Mouse (Mus musculus): ENCODE data around the gene Tmem119.

Tmem119 gene

DNA sequence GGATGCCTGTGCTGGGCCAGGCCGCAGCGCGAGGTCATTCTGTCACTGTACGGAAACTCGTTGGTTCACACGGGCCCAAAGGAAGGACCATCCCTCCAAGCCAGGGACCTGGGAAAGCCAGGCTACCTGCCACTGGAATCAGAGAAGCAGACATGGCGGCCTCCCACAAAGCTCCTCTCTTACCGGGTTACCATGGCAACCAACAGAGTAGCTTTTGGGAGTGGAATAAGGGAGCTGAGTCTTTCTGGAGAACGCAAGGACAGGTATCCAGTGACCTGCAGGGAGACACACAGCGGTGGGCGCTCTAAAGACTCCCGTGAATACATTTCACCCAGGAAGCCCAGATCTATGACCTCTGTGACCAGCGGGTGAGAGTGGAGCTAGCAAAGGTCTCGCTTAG, 18.3 kb upstream of the Tmem119 start:
- no peak for DNase-seq (ENCODE audit: low read depth)

DNA sequence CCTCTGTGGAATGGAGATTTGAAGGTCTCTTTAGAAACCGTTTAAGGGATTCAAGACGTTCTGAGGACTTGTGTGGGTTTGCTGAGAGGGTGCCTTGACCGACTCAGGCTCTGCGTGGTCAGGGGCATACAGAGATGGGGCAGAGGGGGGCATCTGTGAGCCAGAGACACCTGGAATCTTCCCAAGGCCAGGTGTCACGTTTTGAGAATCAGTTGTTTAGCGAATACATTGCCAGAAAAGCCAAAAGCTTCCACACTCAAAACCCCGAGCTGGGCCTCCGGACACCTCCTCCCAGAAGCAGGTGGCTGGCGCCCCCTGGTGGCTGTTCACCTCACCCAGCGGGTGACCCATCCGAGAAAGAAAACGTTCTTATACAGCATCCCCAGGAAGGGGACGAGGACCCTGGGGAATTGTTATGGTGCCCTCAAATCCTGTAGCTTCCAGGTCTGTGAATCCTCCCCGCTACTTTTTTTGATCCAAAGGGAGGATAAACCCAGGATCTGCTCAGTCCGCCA, 15.4 kb upstream of the Tmem119 start:
- peak; percentile 89 for DNase-seq (ENCODE audit: low read depth)

DNA sequence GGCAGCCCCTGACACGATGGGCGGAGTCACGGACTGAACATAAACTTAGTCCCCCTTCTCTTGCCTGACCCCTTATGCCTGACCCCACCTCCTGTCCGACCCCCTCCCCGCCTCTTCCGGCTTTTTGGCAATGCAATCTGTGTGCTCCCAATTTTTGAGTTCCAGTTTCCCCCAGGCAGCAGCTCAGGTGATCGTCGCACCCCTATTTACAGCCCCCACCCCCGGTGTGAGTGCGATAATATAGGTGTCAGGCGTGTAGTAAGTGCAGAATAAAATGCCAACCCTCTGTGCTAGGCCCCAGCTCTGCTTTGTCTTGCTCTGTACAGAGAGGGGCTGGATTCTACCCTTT, 14.7 kb upstream of the Tmem119 start:
- DNase-seq (ENCODE audit: low read depth): no peak

DNA sequence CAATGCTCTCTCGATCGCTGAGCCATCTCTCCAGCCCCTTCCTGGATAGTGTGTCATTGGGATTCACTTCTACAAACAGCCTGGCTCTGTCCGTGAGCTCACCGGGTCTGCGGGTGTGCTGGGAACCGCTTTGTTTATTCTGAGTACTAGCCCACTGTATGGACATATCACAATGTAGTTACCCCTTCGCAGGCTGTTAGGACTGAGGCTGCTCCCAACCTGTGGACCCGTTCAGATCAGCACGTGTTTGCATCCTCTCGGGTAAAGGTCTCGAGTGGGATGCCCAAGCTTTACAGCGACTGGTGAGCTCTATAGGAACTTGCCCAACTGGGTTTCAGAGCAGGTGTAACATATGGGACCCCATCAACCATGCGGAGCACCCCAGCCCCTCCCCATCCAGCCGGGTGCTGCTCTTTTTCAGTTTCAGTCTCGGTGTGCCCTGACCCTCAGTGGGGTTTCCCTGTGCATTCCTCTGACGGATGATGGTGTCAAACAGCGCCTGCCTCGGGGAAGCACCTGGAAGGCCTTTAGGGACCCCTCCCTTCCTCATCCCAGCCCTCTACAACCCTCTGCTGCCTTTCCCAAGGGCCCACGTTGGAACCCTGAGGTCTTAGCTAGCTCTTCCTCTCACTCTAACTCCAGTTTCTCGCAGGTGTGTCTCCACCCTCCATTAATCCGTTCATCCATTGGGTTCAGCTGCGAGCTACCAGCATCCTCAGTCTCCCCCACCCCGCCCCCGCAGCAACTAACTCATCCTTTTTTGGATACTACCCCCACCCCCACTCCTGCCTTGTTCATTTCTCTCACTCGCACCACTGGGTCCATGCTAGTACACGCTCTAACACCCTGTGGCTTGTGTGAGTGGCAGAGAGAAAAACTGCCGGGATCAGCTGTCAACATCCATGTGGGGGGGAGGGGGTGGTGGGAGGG, 14.1 kb upstream of the Tmem119 start:
- peak; percentile 40 for DNase-seq (ENCODE audit: low read depth)

DNA sequence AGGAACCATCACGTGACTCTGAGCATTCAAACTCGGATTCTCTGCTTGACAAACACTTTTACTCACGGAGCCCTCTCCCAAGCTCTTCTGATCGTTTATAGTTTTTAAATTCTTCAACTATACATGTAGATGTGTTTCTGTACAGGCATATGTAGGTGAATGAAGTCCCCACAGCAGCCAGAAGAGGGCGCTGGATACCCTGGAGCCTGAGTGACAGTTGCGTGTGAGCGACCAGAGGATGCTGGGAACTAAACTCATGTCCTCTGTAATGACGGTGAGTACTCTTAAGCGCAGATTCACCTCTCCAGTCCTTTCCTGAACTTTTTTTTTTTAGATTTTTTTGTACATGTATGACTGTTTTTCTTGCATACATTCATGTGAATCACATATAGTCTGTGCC, 13.3 kb upstream of the Tmem119 start:
- peak; percentile 68 for DNase-seq (ENCODE audit: low read depth)

DNA sequence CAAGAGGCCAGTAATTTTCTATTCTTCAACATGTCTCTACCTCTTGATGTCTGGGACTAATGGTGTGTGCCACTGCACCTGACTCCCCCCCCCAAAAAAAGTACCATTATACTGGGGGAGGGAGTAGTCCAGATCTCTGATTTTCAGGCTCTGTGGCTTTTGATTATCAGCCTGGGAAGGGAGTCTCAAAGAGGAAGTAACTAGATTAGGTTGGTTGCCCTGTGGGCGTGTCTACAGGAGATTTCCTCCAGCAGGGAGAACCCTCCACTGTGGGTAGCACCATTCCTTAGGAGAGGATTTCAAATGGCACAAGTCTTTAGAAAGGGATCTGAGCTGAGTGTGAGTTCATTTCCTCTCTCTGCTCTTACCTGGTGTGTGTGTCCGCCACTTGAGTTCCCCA, 12.3 kb upstream of the Tmem119 start:
- DNase-seq (ENCODE audit: low read depth): peak; percentile 16

DNA sequence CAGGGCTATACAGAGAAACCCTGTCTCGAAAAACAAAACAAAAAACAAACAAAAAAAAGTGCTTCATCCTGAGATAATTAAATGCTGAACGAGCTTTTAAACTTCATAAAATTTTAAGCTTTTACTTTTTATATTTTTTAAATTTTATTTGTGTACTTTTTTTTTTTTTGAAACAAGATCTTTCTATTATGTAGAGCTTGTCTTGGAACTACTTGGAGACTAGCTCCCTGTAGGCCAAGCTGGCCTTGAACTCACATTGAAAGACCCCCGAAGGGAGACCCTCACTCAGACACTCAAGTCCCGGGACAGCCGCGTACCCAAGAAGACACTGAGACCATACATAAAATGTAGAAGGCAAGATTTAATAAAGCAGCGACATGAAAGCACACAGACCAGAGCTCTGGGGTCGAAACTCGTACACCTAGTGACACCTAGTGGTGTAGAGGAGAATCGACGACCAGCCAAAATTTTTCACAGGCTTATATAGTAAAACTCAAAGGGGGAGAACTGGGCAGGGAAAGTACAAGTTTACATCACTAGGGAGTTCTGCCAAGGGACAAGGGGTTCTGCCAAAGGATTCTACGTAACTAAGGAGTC, 11.6 kb upstream of the Tmem119 start:
- DNase-seq (ENCODE audit: low read depth): peak; percentile 53

DNA sequence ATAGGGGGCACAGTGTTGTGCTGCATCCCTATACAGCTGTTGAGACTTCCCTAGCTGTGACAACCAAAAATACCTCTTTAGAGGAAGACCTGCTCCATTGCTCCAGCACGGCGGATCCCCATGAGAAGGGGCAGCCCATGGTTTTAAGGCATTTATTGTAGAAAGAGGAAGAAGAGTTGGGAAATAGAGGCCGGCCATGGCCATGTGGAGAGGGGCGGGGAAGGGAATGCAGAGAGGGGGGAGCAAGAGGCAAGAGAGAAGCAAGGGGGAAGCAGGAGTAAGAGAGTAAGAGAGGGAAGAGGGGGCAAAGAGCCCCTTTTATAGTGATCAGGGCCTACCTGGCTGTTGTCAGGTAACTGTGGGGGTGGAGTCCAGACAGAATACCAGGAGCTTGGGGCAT, 9.8 kb upstream of the Tmem119 start:
- DNase-seq (ENCODE audit: low read depth): no peak

DNA sequence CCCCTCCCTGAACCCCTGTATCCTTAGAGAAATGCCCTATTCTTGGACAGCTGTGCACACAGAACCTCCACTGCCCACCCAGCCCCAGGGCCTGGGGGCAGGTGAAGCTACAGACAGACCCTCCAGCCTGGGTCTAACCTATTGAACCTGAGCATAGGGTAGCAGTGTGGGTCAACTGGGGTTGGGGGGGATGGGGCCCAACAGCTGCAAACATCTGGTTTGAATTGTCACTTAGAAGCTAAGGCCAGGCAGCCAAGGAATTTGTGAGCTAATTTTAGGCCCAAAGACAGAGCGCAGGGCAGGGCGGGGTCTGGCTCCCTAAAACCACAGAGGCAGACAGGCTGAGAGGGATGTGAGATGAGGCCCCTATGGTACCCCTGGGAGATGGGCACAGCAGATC, 7.9 kb upstream of the Tmem119 start:
- no peak for DNase-seq (ENCODE audit: low read depth)

DNA sequence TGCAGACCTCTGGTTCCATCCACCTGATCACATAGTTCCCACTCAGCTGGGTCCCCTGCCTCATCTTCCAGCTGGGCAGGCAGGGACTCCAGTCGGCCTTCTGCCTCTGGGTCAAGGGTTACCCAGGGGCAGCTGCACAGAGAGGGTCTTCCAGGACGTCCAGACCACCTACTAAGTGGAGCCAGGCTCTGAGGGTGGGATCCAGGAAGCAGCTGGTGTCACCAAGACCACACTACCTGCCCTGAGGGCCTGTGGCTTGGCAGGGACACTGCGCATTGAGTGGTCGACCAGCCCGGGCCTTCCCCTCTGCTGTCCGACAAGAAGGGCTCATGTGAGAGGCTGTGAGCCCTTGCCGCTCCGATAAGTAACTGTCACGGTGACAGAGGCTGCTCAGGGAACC, 7.4 kb upstream of the Tmem119 start:
- no peak for DNase-seq (ENCODE audit: low read depth)

DNA sequence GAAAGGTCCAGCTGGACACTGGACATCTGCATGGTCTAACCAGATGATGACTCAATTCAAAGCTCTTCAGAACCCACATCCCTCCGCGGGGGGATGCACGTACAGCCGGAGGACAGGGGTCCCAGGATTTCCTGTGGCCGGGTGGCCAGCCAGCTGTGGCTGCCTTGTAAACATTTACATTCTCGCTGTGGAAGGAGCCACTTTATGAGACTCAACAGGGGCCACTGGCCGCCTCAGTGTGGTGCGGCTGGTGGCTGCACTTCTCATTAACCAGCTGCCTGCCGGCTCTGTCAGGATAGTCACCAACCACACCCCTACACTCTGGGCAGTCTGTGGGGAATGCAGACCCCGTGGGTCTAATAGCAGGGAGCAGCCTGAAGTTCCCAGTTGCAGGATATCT, 6.1 kb upstream of the Tmem119 start:
- no peak for DNase-seq (ENCODE audit: low read depth)

DNA sequence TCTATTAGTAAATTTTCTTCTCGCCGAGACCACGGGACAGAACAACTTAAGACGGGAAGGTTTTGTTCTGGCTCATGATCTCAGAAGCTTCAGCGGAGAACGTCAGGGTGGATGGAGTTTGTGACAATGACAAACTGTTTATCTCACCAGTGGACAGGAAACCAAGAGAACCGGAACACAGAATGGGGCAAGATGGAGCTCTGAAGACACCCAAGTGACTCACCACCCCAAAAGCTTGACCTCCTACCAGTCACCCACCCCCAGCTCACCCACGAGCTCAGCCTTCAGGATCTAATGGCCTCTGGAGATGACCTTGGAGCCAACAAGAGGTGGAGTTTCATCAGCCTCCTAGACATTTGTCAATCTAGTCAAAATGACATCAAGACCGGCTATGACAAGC, 5.0 kb upstream of the Tmem119 start:
- DNase-seq (ENCODE audit: low read depth): no peak

DNA sequence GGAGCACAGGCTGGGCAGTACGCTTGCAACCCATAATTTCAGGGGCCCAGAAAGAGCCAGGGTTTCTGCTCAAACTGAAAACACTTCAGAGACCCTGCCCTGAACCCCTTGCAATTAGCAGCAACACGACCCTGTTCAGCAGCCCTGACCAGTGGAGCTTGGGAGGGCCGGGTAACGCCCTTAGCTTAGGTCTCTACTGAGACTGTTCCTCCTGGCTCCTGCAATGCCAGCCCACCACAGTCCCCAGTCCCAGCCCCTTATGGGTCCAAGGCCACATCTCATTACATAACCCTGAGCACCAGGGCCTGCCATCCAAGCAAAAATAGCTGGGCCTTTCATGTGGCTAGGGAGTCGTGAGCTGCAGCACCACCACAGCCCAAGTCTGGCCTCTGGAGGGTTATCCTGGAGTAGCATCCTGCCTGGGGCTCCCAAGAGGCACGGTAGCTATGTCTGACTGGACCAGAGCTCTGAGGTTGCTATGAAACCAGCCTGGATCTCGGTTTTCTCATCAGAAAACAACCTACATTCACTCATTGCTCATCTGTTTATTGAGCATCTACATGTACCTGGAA, 4.2 kb upstream of the Tmem119 start:
- no peak for DNase-seq (ENCODE audit: low read depth)

DNA sequence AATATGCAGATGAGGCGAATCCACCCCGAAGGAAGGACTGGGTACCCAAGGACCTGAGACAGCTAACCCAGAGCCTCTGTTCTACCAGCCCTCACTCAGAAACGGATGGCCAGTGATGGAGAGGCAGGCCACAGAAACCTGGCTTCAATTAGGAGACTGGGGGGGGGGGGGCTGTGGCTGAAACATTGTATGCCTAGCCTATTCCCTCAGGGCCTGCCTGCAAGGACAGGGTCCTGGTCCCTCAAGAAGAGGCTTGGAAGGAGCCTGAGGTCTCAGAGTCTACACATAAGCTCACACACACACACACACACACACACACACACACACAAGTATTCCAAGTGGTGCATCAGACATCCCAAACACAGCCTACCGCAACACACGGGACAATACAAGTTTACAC, 625 bp downstream of the Tmem119 start:
- no peak for DNase-seq (ENCODE audit: low read depth)

DNA sequence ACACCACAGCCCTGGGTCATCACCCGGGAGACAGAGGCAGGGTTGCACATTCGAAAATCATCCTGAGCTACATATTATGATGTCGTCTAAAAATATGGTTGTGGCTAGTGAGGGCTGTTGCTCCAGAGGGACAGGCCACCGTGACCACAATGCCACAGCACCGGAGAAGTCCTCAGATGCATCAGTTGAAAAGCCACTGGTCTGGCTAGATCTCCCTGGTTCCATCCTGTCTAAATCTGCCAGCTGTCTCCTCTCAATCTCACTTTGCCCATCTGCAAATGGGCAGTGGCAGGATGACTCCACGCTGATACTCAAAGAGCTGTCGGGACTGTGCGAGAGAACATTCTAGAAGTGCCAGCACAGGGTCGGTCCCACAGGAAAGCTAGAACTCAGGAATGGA, 1.8 kb downstream of the Tmem119 start:
- no peak for DNase-seq (ENCODE audit: low read depth)

DNA sequence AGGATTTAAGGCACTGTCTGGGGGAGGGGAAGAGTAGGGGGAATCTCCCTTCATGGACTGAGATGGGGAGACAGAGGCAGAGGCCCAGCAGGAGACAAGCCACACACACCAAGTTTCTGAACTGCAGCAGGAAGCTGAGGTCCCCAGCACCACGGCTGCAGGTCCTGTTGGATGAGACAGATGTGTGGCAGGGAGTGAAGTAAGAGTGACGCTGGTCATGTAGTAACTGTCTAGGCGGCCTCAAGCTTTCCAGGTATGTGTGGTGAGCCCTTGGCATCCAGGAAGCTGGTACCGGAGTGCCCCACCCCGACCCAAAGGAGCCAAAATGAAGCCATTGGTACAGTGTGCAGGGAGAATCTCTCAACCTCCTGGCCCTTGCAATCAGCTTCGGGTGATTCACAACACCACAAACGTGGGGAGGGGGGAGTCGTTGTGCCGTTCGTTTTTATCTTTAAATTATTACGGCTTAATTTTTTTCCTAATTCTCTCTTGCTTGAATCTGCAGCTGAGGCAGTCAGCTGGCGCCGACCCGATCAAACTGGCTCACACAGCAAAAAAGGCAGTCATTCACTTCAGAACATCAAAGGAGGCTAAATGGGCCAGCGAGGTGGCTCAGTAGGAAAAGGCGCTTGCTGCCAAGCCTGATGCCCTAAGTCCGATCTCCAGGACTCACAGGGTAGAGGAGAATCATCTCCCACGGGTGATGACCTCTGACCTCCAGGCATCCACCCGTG, 3.0 kb downstream of the Tmem119 start:
- DNase-seq (ENCODE audit: low read depth): no peak

DNA sequence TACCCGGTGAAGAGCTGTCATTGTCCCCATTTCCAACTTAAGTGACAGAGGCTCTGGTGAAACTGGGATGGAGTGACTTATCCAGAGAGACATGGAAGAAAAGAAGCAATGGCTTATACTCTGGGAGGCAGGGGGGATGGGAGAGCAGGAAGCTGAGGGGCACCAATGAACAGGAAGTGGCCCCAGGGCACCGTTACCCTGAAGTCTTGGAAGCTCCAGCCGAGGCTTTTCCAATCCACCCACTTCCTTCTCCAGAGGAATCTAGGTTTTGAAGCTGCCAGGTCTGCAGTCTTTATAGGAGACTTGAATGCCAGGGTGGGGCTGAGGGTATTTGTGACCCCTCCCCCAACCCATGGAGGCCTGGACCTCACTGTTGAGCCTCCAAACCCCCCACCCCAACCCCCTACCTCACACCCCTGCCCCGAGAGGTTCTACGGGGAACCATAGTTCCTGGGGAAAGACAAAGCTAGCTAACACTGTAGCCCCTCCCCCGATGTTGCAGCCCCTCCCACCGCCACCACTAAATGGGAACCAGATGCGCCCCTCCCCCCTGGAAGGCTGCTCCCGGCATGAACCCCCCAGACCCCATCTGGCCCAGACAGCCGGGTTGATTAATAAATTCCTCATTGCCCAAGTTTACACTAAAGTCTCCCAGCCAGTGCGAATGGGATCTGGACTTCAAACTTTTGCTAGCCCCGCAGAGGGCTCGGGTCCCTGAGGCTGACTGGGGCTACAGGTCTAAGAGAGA, 3.7 kb downstream of the Tmem119 start:
- no peak for DNase-seq (ENCODE audit: low read depth)

DNA sequence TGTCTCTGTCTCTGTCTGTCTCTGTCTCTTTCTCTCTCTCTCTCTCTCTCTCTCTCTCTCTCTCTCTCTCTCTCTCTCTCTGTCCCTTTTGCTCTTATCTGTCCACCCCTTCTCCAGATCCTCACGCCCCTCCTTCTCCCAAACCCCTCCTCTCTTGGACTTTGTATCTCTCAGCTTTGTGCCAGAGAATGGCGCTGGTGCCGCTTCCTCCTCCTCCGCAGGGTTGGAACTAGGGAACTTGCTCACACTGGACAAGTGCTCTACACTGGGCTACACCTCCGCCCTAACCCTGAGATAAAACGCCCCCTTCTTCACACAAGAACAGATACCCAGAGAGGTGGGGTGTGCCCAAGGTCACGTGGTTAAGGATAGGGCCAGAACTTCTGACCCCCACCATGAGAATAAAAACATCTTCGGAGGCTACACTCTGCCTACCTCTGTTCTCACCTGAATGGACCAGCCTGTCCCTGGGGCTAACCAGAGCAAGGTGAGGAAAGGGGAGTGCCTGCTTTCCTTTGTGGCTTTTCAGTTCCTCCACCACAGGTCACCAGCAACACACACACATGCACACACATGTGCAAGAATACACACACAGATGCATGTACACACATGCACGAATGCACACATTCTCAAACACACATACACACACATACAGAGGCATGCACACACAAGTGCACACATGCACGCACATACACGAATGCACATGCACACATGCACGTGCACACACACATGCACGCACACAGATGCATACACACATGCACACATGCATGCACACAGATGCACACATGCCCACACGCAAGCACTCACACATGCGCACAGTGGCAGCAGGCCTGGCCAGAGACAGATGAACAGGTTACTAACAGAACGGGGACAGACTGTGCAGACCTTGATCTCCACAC, 8.9 kb downstream of the Tmem119 start:
- no peak for DNase-seq (ENCODE audit: low read depth)

DNA sequence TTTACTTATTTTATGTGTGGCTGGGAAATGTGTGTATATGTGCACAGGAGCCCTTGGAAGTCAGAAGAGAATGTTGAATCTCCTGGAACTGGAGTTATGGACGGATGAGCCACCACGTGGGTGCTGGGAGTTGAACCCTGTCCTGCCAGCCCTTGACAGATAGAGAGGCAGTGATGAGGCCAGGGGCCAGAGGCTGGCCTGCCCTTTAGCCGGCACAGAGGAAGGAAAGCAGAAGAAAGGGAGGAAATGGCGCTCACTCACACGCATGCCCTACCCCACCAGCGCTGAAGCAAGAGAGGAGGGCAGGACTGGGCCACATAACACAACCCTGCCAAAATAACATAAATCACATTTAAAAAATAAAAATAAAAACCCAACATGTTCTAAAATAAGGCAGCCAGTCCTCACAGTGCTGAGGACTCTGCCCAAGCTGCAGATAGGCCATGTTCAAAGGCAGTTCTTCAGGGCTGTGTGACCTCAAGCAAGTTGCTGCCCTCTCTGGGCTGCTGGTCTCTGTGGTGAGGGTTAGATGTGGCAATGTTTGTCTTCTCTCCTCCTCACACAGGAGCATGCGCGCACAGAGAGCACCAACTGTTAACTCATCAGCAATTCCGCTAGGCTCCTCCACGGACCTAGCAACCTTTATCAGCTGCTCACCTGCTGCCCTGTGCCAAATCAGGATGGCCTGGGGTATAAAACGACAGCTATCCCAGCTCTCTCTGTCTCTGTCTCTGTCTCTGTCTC, 9.7 kb downstream of the Tmem119 start:
- DNase-seq (ENCODE audit: low read depth): no peak
